Mouse (Mus musculus) bone marrow, adult 2 months (tissue): Measurements from ENCODE around the gene Orc5. TPM values are rescaled to one million over a fixed set of nuclear protein-coding genes. Genes with fewer than 3 reads are reported as not detected.
"Not testable (repeated sequence)": the region's sequence is repeated elsewhere in the genome, so short reads cannot be mapped to it uniquely, and the experiment has no call there.

Source experiments
- H3K27ac ChIP-seq: fragments of 200-500 bp; 2 replicates; pipeline ENCODE4 v1.5.1; 2012; ENCODE audit warnings: low read depth, mild to moderate bottlenecking, control low read depth, inconsistent platforms, low read length; ENCODE audit not compliant: control insufficient read depth, poor library complexity, insufficient read depth
- H3K4me1 ChIP-seq: fragments of 200-500 bp; 2 replicates; pipeline ENCODE4 v1.6.1; 2011; ENCODE audit warnings: low read length; ENCODE audit not compliant: control insufficient read depth, insufficient read depth
- H3K4me3 ChIP-seq: fragments of 200-500 bp; replicated peaks from 2 replicates; pipeline ENCODE3; 2011; ENCODE audit warnings: mild to moderate bottlenecking, low read depth, low read length, control low read depth; ENCODE audit not compliant: control insufficient read depth
- CTCF ChIP-seq: fragments of 200-500 bp; IDR thresholded peaks from 2 replicates; pipeline ENCODE4 v1.5.1; 2011; ENCODE audit warnings: low read length, control low read depth; ENCODE audit not compliant: control insufficient read depth, insufficient read depth
- POLR2A ChIP-seq: fragments of 200-500 bp; IDR thresholded peaks from 2 replicates; pipeline ENCODE4 v1.6.1; 2011; ENCODE audit warnings: low read depth, mild to moderate bottlenecking, control low read depth, low read length, borderline replicate concordance; ENCODE audit not compliant: control insufficient read depth
- WGBS: fragments of 180-500 bp; shearing (Covaris S2); methylation state at CpG from one replicate; pipeline ENCODE4 v1.1.7; 2018; 5-methylcytosine and 5-hydroxymethylcytosine counted together
- polyA plus RNA-seq: library from polyadenylated mRNA; stranded (reverse); fragments of >200 nt; gene quantifications from 2 replicates; pipeline ENCODE4 v1.2.4, GENCODE M21; 2011; ENCODE audit warnings: low replicate concordance; ENCODE audit not compliant: missing spikeins, insufficient read depth, insufficient read length

Gene Orc5
- polyA plus RNA-seq, 1 experiment = 33.2 TPM

DNA sequence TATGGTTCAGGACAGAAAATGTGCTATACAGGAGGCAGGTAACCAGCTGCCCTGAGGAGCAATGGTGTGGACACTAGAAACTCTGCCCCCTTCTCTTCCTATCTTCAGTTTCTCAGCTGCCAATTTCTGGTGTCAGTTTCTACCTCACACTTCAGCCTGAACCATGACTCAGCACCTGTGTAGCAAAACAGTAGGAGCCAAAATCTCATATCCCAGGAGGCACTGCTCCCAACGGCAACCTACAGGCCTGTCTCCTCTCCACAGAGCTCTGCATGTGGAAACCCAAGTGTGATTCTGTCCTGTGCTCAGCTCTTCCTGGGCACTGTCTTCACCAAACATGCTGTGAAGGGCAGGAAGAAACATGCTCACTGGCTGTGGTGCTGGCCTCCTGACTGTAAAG is 64.5 kb downstream of the Orc5 start:
- no peak overlapping the region for H3K27ac ChIP-seq
- no peak overlapping the region for H3K4me3 ChIP-seq
- TF ChIP-seq CTCF (no peak), POLR2A (no peak)
- no peaks in the 10 kb centered on the region for H3K4me1 ChIP-seq
- 55% methylated on average over 1 of the region's 1 CpGs for WGBS

DNA sequence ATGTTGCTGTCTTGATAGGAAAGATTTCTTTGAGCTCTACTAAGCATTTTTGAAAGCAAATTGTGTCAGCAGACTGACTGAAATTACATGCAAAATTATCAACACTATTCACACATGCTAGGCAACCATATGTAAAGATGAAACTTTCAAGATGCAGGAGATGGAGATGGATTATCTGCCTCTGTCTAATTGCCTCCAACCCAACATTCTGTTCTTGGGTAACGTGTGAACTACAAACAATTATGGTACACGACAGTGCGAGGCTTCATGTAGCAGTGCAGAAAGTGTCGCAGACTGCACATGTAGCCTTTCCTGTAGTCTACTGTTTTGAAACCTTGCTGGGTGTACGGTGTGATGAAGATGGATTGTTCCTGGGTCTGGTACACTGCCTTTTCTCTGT is 67.7 kb downstream of the Orc5 start:
- WGBS = 88% methylated on average over 5 of the region's 5 CpGs
- TF ChIP-seq POLR2A = no peak
- TF ChIP-seq CTCF = no peak
- Histone ChIP-seq H3K4me1 (no peaks in the 10 kb centered on the region), H3K4me3 (no peak overlapping the region), H3K27ac (no peak overlapping the region)

DNA sequence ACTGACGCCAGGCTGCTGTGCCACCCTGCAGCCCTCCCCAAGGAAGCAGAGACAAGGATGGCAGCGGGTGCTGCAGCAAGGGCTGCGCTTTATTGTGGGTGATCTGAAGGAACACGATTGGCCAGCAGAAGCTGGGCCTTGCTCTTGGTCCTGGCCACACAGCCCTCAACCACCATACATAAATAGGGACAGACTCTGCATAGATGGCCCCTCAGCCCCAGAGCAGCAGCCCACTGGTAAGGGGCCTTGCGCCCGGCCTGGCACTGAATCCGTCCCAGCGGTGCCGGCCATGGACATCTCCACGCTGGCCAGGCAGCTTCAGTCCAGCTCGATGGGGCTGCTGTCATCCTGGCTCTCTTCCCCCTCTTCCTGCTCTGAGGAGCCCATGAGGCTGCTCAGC is 77.8 kb downstream of the Orc5 start:
- WGBS = 93% methylated on average over 8 of the region's 11 CpGs
- H3K27ac ChIP-seq, H3K4me3 ChIP-seq, H3K4me1 ChIP-seq: not testable (repeated sequence)

DNA sequence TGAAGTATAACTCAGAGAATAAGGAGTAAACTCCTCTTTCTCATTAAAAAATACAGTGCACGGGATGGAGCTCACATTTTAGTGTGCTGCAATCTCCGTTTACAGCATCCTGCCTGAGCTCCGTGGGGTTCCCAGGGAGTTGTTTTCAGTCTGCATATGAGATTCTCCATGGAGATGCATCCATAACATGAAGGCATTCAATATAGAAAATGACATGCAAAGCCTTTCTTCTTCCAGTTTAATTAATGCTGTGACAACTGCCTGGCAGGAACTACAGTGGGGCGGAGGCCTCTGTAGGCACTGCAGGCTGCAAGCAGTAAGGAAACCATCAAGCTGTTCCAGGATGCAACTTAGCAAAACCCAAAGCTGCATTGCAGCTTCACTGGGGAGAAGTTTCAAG is 79.0 kb downstream of the Orc5 start:
- no peak overlapping the region for H3K4me3 ChIP-seq
- TF ChIP-seq POLR2A (no peak), CTCF (no peak)
- H3K4me1 ChIP-seq = no peaks in the 10 kb centered on the region
- WGBS = 82% methylated on average over 4 of the region's 4 CpGs
- no peak overlapping the region for H3K27ac ChIP-seq

DNA sequence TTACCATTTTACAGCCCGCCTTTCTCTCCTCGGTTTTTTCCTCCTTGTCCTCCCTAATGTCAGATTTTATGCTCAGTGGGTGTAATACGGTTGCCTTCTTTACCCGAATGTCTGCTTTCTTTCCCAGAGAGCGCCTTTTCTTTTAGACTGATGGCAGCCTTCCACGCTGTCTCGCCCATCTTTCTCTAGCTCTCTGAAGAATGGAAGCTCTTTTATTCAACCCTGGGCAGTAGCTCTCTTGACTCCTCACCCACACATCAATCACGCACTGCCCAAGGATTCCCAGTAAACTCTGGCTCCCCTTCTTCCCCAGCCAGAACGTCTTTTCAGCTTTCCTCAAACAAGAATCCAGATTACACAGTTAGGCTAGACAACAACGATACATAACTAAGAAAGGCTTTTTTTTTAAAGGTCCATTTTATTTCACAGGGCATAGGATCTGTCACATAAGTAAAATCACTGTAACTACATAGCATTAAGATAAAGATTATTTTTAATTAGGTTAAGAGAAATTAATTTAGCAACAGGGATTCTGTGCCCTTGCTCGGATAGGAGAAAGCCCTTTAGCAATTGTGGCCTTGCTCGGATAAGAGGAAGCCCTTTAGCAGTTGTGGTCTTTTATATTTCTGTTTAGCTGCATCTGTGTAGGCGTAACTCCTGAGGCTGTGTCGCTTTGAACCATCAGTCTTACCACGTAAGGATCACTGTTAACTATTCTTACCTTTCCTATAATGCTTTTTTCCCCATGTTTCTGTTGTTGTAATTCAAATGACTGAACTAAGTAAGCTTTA is 97.2 kb downstream of the Orc5 start:
- TF ChIP-seq POLR2A (no peak), CTCF (no peak)

DNA sequence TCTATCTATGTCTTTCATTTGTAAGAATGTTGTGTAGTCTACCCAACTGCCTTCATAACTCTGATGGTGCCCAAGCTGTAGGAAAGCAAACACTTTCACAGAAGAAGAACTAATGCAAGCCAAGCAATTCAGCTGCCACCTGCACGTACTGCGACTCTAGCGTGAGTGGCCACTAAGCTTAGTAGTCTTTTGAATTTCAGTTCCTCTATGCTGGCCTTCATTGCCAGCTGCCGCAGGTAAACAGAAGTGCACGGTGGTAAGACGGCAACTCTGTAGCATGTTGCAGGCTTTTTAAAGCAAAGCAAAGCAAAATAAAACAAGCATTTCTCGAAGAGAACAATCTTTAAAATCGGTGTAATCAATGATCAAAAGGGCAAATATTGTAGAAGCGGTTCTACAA is 97.8 kb downstream of the Orc5 start:
- Histone ChIP-seq H3K27ac (no peak overlapping the region), H3K4me3 (no peak overlapping the region), H3K4me1 (no peaks in the 10 kb centered on the region)
- TF ChIP-seq POLR2A (no peak), CTCF (no peak)
- 76% methylated on average over 9 of the region's 9 CpGs for WGBS

More for the DNA sequence above, 97.2 kb downstream of the Orc5 start:
- Histone ChIP-seq H3K27ac (no peak overlapping the region), H3K4me3 (no peak overlapping the region), H3K4me1 (no peaks in the 10 kb centered on the region)
- WGBS = 77% methylated on average over 15 of the region's 15 CpGs

DNA sequence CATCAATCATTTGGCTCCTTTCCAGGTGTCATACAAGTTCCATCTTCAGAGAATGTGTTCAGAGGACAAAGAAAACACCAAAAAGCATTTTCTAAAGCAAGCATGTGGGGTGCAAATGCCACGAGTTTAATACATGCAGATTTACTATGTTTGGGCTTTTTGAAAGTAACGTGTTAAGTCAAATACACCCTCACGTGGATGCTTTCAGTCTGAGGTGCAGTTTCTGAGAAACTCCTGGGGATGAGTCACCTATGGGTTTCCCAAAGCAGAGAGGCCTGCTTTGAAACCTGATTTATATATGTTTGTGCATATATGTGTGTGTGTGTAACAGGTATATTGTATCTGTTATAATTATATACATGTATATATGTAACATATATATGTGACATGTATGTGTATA is 98.5 kb downstream of the Orc5 start:
- 67% methylated on average over 3 of the region's 3 CpGs for WGBS
- Histone ChIP-seq H3K27ac (no peak overlapping the region), H3K4me1 (no peaks in the 10 kb centered on the region), H3K4me3 (no peak overlapping the region)
- TF ChIP-seq CTCF = no peak

DNA sequence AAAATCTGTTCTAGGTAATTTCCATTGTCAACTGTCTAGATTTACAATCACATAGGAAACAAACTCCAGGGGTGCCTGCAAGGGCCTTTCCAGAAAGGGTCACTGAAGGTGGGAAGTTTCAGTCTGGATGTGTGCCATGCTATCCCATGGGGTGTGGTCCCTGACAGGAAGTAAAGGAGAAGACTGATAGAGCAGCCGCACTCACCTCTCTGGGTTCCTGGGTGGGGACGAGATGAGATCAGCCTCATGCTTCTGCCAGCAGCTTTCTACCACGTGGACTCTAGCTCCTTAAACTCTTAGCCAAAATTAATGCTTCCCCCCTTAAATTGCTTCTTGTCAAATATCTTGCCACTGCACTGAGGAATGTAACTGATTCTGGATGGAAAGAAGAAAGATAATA is 100.7 kb downstream of the Orc5 start:
- H3K4me3 ChIP-seq = no peak overlapping the region
- H3K4me1 ChIP-seq = no peaks in the 10 kb centered on the region
- H3K27ac ChIP-seq = no peak overlapping the region
- 49% methylated on average over 3 of the region's 3 CpGs for WGBS
- TF ChIP-seq POLR2A = no peak
- no peak for TF ChIP-seq CTCF

Other genes starting within 250 kb of the Orc5 start
- gene Reln, start 205.7 kb downstream of the Orc5 start, polyA plus RNA-seq = 5.7 and 8.9 TPM in 2 replicates
- gene Lhfpl3, start 195.6 kb upstream of the Orc5 start, polyA plus RNA-seq = not detected in 2 replicates